Mouse (Mus musculus): ENCODE data around the gene Ormdl2.

GRCm38 (mm10) chr10:128793258-128793657, 28.2 kb downstream of the Ormdl2 start:
- TF ChIP-seq CTCF (IDR thresholded peaks at IDR 0.05; ENCODE audit: low read depth, low read length) (no peak), POLR2A (IDR thresholded peaks at IDR 0.05; ENCODE audit: extremely low read depth, insufficient read depth, low read length) (no peak)
